11 mouse cellular contexts compared by ENCODE assay signal in the genomic region with DNA sequence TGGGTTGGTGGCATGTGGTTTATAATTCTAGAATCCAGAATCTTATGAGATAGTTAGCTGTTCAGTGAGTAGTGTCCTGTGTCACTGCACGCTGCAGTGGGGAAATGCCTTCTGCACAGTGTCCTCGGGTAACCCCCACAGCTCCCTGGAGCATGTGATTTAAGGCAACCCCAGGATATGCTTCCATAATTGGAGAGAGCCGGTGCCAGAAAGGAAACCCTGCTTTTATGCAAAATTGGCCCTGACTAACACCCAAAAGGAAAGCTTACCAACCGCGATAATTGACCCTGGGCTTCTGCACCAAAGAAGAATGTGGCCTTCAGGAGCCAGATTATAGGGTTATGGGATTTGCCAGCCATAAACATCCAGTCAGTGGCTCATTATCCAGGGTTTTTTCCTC.
DNase-seq lines count a peak whose midpoint lies in the region; ATAC-seq and TF ChIP-seq lines count a peak whose summit lies in the region.
"Had no signal": no experiment of that assay in that cellular context is flagged by ENCODE, and none has a peak within 500 bp of the region (broad histone marks: within the 10 kb centered on the region; RNA-seq: fewer than 3 reads in every experiment).

No protein-coding gene starts in this region.

- ATAC-seq in lung, postnatal 0 days: no peak
- ATAC-seq: intestine, embryonic 16.5 days had no signal

- H3K9ac ChIP-seq in lung, postnatal 0 days (replicated peaks; ENCODE audit: low read depth): no peak overlapping the region
- H3K9ac ChIP-seq: liver, embryonic 15.5 days; stomach, embryonic 15.5 days had no signal

- no peak overlapping the region for H3K4me3 ChIP-seq in lung, postnatal 0 days (ENCODE audit: low read depth, low read length)
- H3K4me3 ChIP-seq: liver, embryonic 15.5 days; stomach, embryonic 15.5 days had no signal

- no peak for TF ChIP-seq EP300 in lung, postnatal 0 days (IDR thresholded peaks at IDR 0.05)

- no peaks in the 10 kb centered on the region for H3K4me1 ChIP-seq in lung, postnatal 0 days (ENCODE audit: insufficient read depth, low read depth, low read length)
- H3K4me1 ChIP-seq: liver, embryonic 15.5 days; stomach, embryonic 15.5 days had no signal

- H3K36me3 ChIP-seq in lung, postnatal 0 days (ENCODE audit: insufficient read depth, low read length): no peaks in the 10 kb centered on the region
- H3K36me3 ChIP-seq: liver, embryonic 15.5 days; stomach, embryonic 15.5 days had no signal

- no peak overlapping the region for H3K4me2 ChIP-seq in lung, postnatal 0 days (replicated peaks; ENCODE audit: low read depth, low read length)
- H3K4me2 ChIP-seq: liver, embryonic 15.5 days; stomach, embryonic 15.5 days had no signal

- no peaks in the 10 kb centered on the region for H3K9me3 ChIP-seq in lung, postnatal 0 days (ENCODE audit: low read length)
- H3K9me3 ChIP-seq: liver, embryonic 15.5 days; stomach, embryonic 15.5 days had no signal

- peak; percentile 5 for DNase-seq in gastrocnemius, adult 18-20 months (ENCODE audit: low spot score)
- no peak for DNase-seq in gastrocnemius, postnatal 10 days
- DNase-seq in right cerebral cortex, adult 18-20 months: peak; percentile 2
- DNase-seq in right cerebral cortex, postnatal 36 days (ENCODE audit: low spot score in 2 of 2): no peak
- DNase-seq in heart, postnatal 4 days: peak; percentile 18
- DNase-seq in thymus, postnatal 14 days: no peak
- DNase-seq in ovary, postnatal 14 days (ENCODE audit: low spot score): no peak
- DNase-seq in lung, postnatal 0 days (ENCODE audit: low spot score): no peak

- no peaks in the 10 kb centered on the region for H3K27me3 ChIP-seq in lung, postnatal 0 days (replicated peaks; ENCODE audit: insufficient read depth, low read length)
- H3K27me3 ChIP-seq: liver, embryonic 15.5 days; stomach, embryonic 15.5 days had no signal

- no peak overlapping the region for H3K27ac ChIP-seq in lung, postnatal 0 days (ENCODE audit: low read length)
- H3K27ac ChIP-seq: liver, embryonic 15.5 days; stomach, embryonic 15.5 days had no signal

- TF ChIP-seq CTCF in lung, postnatal 0 days (IDR thresholded peaks at IDR 0.05): no peak

- WGBS in lung, postnatal 0 days: 70% methylated on average over 5 of the region's 5 CpGs

Comparison
In these comparisons a context has a peak if more than half of its experiments do, and no peak if none do; other contexts are left out.
1. DNase-seq: peak in gastrocnemius, adult 18-20 months (single experiment), right cerebral cortex, adult 18-20 months (single experiment) and heart, postnatal 4 days (single experiment); none in gastrocnemius, postnatal 10 days (single experiment), right cerebral cortex, postnatal 36 days (0 of 2), thymus, postnatal 14 days (single experiment), ovary, postnatal 14 days (single experiment) and lung, postnatal 0 days (single experiment).